Mouse (Mus musculus) stomach, postnatal 0 days (tissue): ENCODE results near the gene Sik1.

Experiments
- CTCF ChIP-seq: IDR thresholded peaks from 2 replicates; pipeline ENCODE4 v1.5.1; 2016; ENCODE audit warnings: antibody characterized with exemption, low read depth, mild to moderate bottlenecking, moderate library complexity
- EP300 ChIP-seq: optimal IDR thresholded peaks from 2 replicates; pipeline ENCODE3; 2016; ENCODE audit warnings: antibody characterized with exemption

- TF ChIP-seq EP300 (no peak), CTCF (no peak)
Measured at GRCm38 (mm10) chr17:31875326-31875930, 19.8 kb upstream of the Sik1 start.
